Mouse (Mus musculus) 3T3-L1 (cell line): ENCODE measurements around the gene Slc25a11.

Source experiments
- DNase-seq: peaks from one replicate; pipeline ENCODE4 v3.0.0-alpha.2; 2015; ENCODE audit warnings: low read depth, low spot score

The Slc25a11 gene

DNA sequence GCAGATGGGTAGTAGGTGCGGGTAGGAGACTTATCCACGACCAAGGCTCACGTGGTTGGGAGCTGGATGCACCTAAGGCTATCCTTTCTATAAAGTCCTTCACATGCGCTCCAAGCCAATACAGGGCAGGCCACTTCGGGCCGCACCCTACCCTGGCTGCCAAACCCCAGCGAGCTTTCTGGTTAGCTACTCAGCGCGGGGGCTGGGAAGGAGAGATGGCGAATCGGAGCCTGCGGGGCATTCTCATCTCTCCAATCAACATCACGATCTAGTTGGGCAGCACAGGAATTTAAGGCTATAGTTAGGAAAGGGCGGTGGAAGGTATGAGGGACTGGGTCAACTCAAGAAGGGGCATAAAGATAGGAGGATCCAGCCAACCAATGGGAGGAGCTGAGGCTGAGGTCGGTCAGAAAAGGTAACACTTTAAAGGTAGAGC is 21.1 kb upstream of the Slc25a11 start:
- DNase-seq, result no peak

DNA sequence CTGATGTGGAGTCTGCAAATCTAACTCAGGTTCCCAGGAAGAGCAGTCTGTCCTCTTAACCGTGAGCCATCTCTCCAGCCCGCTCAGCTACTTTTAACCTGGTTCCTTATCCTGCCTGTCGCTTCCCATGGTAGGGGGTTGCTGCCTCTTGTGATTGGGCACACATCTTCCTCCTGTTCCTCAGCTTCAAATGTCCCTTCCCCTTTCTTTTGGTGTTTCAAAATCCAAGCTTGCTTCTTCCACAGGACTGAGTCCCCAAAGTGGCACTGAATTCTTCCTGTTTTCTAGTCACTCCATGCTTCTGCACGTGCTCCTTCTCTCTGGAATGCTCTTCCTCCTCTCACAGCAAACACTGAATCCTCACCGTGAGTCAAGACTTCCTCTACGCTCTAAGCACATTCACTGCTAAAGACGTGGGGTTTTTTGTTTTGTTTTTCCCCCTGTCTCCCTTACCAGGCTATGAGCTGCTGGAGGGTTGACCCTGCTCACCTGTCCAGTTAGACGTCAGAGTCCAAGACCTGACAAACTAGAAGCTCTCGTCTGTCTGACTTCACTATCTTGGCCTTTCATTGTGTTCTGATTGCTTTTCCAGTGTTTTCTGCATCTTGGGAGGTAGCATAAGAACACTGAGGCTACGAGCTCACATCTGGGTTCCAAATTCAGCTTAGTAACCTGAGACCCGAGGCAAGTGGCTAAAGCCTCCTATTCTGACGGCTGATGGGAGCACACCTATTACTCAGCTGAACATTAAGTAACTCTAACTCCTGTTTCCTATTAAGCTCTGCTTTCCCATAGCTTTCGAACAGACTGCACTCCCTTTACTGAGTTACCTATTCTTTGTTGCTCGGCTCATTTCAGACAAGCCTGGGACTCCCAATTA is 20.2 kb upstream of the Slc25a11 start:
- peak; percentile 50 for DNase-seq

DNA sequence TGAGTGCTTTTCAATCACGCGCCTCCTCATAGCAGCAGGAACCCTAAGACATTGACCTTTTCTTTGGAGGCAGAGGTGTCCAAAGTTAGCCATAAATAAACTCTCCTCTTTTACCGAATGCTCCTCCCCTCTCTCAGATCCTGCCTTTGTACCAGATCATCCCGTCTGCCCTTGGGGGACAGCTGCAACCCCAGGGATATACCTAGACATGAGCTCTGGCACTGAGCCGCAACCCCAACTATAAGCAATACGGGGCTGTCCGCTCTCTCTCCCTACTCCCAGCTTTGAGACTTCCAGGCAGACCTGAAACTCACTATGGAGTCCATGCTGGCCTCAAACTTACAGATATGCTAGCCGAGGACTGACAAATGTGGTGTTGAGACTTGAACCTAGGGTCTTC is 19.4 kb upstream of the Slc25a11 start:
- no peak for DNase-seq

DNA sequence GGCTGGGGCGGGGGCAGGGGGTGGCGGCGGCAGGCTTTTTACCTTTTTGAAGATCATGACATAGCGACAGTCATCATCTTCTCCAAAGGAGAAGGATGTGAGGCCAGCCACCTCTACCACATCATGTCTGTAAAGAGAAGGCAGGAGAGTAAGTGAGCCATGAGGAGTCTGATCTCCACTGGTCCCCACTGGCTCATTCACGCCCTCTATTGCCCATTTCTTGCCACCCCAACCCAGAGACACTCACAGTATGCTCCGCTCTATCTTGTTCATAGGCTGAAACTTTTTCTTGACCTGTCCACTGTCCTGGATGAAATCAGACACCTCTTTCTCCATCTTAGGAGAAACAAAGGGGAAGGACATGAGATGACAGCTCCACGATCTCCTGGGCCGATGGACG is 17.5 kb upstream of the Slc25a11 start:
- no peak for DNase-seq

DNA sequence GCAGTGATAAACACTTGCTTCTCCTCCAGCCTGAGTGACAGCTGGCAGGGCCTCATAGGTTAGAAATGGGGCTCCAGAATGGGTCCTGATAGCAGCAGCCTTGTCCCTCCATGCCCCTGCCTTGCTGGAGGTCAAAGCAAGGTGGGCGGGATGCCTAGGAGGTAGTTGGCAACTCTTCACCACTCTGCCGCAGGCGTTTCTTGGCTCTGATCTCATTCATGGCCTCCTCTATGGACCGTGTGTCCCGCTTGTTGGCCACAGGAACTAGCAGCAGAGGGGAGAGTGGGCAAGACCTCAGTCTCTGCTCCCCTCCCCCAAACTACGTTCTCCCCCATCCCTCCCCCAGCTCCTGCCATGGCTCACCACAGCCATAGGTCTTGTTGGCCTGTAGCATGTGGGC is 16.7 kb upstream of the Slc25a11 start:
- no peak for DNase-seq

DNA sequence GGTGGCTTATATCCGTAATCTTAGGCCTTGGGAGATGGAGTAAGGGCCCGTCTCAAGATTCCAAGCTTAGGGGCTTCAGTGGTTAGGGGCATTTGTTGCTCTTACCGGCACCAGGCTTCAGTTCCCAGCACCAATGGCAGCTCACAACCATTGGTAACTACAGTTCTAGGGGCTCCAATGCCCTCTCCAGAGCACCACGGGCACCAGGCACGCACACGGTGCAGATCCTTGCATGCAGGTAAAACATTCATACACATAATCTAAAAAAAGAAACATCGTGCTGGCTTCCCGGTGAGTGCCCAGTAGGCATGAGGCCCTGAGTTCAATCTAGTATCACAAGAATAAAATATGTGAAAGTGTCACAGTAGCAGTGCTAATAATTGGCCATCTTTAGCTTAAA is 15.8 kb upstream of the Slc25a11 start:
- DNase-seq, result no peak

DNA sequence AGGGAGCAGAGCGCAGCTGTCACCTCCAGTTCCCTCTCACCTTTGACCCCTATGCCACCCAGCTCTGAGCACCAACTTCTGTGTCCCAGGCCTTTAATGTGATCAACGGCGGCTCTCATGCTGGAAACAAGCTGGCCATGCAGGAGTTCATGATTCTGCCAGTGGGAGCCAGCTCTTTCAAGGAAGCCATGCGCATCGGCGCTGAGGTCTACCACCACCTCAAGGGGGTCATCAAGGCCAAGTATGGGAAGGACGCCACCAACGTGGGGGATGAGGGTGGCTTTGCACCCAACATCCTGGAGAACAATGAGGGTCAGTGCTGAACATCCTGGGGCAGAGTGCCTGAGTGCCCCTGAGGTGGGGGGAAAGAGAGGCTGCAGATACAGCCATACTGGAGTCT is 13.3 kb upstream of the Slc25a11 start:
- DNase-seq, result no peak

DNA sequence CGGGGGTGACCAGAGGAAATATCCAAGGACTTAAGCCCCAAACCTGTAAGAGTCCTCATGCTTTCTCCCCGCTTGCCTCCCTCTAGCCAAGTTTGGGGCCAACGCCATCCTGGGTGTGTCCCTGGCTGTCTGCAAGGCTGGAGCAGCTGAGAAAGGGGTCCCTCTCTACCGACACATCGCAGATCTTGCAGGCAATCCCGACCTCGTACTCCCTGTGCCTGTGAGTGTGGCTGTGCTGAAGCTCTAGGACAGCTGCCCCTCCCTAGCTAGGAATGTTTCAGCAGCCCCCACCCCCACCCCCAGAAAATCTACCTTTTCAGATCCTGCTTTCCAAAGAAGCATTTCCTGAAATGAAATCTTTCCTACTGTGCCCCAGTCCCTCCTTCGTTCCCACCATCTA is 11.7 kb upstream of the Slc25a11 start:
- DNase-seq, result no peak

DNA sequence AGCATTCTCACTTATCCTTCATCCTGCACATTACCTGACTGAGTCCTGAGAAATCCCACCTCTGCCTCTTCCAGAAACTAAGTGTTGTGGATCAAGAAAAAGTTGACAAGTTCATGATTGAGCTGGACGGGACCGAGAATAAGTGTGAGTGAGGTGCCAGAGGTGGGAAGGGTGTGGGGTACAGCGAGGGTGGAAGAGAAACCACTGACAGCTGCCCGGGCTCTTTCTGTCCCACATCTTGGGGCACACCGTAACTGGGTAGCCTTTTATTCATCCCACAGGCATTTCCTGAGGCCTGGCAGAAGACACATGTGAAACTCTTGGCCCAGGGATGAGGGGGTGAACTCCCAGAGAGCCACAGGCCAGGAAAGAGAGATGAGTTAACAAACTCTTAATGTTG is 11.2 kb upstream of the Slc25a11 start:
- DNase-seq, result peak; percentile 53

DNA sequence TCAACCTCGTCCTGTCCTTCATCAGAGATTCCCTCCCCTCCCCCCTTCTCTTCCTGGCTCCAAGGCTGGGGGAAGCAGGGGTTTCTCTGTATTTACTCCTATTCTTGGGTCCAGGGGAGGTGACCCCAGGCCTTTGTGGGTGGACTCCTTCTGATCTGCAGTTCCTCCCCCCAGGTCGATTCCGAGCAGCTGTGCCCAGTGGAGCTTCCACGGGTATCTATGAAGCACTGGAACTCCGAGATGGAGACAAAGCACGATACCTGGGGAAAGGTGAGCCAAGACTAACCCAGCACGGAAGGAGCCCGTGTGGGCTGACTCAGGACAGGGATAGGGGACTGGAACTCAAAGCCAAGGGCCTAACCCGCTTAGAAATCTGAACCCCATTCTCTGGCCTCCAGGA is 10.7 kb upstream of the Slc25a11 start:
- no peak for DNase-seq

DNA sequence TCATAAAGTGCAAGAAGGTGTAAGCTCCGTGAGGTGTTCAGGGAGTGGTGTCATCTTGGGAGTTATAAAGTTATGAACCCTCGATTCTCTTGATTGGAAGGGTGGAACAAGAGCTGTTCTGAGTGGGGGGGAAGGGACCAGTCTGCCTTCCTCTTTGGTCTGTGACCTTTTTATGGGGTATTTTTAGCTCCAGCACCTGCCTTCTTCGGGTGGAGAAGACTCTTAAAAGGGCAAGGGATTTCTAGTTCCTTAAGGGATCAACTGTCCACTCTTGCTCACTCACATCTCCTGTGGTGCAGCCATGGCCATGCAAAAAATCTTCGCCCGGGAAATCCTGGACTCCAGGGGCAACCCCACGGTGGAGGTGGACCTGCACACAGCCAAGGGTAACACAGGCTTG is 10.3 kb upstream of the Slc25a11 start:
- DNase-seq, result no peak

DNA sequence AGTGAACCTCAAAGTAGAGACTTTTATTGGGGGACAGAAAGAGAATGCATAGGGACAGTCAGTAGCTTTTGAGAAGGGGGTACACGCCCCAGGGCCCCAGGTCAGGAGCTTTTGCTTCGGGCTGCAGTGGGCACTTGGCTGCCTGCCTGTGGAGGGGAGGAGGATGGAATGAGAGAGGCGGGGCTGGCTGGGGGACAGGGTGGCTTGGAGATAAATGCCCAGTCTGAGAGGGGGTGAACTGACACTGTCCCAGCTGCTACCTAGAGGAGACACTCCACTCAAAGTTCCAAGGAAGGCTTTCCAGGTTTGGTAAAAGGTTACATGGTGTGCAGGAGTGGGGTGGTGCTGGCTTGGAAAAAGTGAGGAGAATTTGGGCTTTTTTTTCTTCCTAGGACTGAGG is 9.7 kb upstream of the Slc25a11 start, which contains the start of gene Eno3:
Gene Eno3, plus strand, starts transcription at position 239 of the 400 bp plus-strand sequence.
- DNase-seq, result peak; percentile 13

DNA sequence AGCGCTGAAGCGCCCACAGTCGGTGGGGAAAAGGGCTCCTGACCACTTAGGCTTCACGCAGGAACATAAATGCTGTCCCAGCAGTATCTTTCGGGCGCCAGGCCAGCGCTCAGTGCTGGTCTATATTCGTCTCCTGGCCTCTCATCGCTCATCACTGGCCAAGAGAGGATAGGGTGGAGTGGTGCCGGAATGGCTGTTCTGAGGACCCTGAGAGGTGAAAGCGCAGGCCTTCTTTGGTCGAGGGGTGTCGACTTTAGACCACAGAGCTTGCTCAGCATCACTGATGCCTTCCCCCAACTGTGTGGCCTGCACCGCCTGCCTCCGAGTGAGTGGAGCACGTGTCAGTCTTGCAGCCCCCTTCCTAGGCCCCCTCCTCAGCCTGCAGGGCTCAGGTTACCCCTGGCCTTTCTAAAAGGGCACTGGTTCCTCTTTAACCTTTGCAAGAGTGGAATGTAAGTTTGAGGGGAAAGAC is 9.2 kb upstream of the Slc25a11 start:
- DNase-seq, result peak; percentile 61

DNA sequence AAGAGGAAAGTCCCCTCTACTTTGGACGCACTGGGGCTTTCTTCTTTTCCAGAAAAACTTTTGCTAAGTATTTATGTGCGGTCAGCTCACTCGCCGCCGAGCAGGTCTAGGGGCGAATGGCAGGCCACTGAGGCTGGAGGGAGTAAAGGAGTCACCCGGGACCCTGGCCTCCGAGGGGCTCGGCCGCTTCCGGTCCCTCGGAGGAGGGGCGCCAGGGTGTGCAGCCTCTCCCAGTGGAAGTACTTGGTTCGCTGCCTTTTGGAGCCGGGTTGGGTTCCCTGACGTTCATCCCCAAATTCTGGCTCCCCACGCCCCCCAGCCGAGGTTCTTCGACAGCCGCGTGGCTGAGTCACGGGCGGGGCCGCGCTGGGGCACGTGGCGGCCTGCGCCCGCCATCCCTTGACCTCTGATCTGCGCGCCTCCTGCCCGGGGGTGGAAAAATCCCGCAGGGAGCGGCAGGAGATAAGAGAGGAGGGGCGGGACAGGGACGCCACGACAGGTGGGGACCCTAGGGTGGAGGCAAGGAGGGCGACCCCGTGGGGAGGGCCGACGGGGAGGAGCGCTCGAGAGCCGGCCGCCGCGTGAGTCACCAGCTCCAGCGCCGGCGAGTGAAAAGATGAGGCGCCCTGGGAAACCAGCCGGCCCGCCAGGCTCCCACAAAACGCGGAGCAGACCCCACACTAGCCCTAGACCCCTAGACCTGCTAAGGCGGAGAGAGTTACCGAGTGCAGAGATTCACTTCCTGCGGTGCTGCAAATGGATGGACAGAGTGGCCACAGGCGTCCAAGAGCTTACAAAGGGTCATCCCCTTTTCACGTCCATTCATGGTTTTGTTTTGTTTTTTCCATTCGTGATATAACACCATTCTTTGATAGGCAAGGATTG is 8.5 kb upstream of the Slc25a11 start:
- DNase-seq, result peak; percentile 77

DNA sequence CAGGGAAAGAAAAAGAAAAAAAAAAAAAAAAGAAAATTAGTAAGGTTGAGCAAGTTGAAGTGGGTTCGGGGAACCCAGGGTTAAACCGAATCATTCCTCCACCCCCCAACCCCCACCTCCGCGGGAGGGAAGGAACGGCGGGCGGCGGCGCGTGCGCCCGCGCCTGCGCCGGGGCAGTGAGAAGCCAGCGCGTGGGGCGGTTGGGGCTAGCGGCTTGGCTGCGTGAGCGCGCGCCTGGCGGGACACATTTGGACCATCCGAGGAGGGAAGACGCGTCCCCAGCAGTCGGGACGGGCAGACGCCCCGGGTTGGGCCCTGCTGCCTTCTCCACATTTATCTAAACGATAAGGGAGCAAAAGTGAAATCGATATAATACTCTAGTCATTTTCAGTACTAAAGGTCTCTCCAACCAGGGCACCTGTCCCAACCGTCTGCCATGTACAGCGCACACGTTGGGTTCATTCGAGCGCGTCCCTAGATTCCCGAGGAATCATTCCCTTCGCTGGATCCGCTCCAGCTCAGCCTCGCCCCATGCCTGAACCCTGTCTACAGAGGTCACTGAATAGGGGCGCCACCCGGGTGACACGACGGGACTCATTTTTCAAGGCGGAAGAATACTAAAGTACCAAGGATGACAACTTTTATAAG is 7.8 kb upstream of the Slc25a11 start:
- peak; percentile 81 for DNase-seq

DNA sequence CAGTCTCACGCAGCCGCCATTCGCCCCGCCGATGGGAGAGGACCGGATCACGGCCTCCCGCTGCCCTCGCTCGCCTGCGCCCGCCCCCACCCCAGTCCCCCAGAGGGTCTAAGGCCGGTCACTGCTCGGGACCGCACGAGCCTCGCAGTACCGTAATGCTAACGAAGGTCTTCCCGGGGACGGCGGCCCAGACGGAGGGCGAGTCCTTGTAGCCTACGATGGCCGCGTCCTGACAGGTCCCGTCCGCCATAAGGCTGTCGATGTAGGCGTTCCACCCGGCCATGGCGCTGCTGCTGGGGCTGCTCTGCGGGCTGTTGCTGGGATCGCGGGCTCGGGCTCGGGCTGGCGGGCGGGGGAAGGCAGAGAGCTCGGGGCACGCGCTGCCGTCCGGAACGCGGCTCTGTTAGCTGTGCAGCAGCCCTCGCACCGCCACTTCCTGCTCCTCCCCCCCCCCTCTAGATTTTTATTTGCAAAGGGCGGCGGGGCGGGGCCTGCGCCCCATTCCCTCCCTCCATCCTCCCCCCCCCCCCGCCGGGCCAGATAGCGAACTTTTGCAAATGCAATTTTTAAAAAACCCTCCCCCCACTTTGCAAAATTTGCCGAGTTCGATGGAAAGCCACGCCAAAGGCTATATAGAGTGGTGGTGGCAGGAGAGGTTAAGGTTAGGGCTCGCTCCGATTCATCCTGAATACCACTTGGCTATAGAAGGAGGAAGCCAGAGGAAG is 7.1 kb upstream of the Slc25a11 start, which contains the start of gene Pfn1:
Gene Pfn1, minus strand, starts transcription at position 447 of the 725 bp plus-strand sequence.
- DNase-seq, result peak; percentile 83

DNA sequence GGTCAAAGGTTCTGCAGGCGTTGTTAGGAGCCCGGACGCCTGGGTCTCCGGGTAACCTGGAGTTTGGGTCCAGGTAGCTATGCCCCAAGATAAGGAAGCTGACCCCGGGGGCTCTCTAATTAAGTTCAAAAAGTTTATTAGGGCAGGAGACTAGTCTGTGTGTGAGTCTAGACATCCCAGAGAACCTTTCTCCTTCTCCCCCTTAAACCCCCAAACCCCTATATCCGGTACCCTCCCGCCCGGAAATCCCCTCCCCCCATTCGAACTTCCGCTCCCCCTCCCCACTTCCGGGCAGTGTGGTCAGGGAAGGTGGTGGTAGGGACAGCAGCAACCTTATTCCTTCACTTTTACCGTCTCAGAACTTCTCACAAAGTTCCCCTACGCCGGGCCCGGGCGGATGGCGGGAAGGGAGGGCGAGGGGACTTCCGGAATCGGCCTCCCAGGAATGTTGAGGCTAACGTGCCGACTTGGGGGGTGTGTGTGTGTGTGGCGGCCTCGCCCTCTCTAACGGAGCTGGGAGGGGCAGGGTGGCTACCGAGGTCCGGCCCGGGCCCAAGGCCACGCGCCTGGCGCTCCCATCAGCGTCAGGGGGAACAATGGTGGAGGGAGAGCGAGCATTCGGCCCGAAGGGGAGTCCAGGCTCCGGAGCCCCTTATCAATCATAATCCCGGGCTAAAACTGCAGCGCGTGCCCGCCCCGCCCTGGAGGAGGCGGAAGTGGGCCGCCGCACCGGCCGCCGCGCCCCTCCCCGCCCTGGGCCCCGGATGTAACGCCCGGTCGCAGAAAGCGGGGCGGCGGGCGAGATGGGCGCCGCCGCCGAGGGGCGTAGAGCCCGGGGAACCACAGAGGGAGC is 6.3 kb upstream of the Slc25a11 start:
- DNase-seq, result peak; percentile 66

DNA sequence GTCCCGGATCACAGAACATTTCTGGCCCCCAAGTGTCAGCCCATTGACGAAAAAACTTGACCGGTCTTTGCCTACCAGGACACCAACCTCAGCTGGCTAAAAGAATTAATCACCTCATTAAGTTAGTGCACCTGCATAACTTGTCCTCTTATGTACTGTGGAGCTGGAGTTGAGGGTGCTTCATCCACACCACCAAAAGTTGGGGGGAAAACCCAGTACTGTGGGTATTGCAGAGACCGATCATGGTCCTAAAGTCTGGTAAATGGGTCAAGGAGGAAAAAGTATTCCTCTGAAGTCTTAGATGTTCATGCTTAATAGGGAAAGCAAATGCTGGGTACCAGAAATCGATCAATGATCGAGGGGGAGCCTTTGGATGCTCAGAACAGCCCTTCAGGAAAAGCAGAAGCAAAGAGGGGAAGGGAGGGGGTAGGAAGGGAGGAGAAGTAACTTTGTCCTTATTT is 5.6 kb upstream of the Slc25a11 start:
- no peak for DNase-seq

DNA sequence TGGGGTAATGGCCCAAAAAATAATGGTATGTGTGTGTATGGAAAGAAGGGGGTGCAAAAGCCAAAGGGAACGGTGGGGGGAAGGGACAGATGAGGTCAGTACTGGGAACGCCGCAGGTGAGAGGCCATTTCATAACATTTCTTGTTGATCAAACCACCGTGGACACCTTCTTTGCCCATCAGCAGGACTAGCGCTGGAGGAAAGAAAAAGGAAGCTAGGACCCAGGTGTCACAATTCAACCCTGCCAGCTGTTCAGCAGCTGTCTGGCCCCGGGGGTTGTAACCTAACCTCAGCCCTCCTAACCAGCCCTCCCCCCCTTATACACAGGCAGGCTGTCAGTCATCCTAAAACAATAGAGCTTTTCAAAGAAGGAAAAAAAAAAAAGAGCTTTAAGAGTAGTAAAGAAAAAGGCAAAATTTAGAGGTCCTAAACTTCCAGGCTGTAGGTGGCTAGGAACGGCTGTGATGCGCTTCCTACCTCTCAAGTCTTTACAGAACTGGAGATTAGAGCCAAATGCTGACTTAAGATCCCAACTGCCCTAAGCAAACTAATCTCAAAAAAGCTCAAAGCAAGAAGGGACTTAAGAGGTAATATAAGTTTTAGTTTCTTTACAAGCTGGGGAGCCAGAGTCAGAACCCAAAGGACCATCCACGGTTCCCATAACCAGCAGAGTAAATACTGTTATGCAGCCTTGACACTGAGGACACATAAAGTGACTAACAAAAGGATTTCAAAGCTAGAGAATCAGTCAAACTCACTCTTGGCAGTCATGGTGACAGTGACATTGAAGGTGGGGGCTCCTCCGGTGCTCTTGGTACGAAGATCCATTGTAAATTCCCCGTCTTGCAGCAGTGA is 5.0 kb upstream of the Slc25a11 start:
- DNase-seq, result peak; percentile 72
